Mouse (Mus musculus) limb, embryonic 12.5 days (tissue): ENCODE data around the gene Lad1. TPM values are rescaled to one million over a fixed set of nuclear protein-coding genes. Genes with fewer than 3 reads are reported as not detected.

Experiments
- ATAC-seq: fragments of 200-750 bp; cut with Nextera tagmentation; 2 replicates; pipeline ENCODE4 v1.8.0; 2017; ENCODE audit warnings: low read depth, moderate TSS enrichment; ENCODE audit not compliant: insufficient number of reproducible peaks, insufficient read depth, low FRiP score, low TSS enrichment
- H3K27ac ChIP-seq: fragments of 300-500 bp; sonication (generic); 2 replicates; pipeline ENCODE4 v1.5.1; 2016; ENCODE audit warnings: mild to moderate bottlenecking, moderate library complexity
- H3K27me3 ChIP-seq: fragments of 300-500 bp; sonication (generic); 2 replicates; pipeline ENCODE4 v1.6.1; 2016; ENCODE audit warnings: mild to moderate bottlenecking, moderate library complexity
- H3K36me3 ChIP-seq: fragments of 300-500 bp; sonication (generic); 2 replicates; pipeline ENCODE4 v1.6.1; 2016; ENCODE audit warnings: mild to moderate bottlenecking, moderate library complexity
- H3K4me1 ChIP-seq: fragments of 300-500 bp; sonication (generic); replicated peaks from 2 replicates; pipeline ENCODE4 v1.6.1; 2016
- H3K4me2 ChIP-seq: fragments of 300-500 bp; sonication (generic); 2 replicates; pipeline ENCODE4 v1.6.1; 2016; ENCODE audit warnings: mild to moderate bottlenecking, moderate library complexity
- H3K4me3 ChIP-seq: fragments of 300-500 bp; sonication (generic); replicated peaks from 2 replicates; pipeline ENCODE4 v1.5.1; 2016; ENCODE audit warnings: mild to moderate bottlenecking
- H3K9ac ChIP-seq: fragments of 300-500 bp; sonication (generic); replicated peaks from 2 replicates; pipeline ENCODE4 v1.6.1; 2016; ENCODE audit warnings: mild to moderate bottlenecking, moderate library complexity
- H3K9me3 ChIP-seq: fragments of 300-500 bp; sonication (generic); 2 replicates; pipeline ENCODE4 v1.6.1; 2016; ENCODE audit warnings: mild to moderate bottlenecking, moderate library complexity
- WGBS: fragments of 180-500 bp; shearing (Covaris S2); methylation state at CpG from one replicate; pipeline ENCODE4 v1.1.7; 2016; 5-methylcytosine and 5-hydroxymethylcytosine counted together
- polyA plus RNA-seq: library from polyadenylated mRNA; unstranded; fragments of >200 nt; fragmentation: Nextera tagmentation; extraction: Ambion mirVana; gene quantifications from 2 replicates; pipeline ENCODE4 v1.2.1, GENCODE M21; 2016

The Lad1 gene
- polyA plus RNA-seq, 1 experiment from 2014 or later, result 5.3 TPM

DNA sequence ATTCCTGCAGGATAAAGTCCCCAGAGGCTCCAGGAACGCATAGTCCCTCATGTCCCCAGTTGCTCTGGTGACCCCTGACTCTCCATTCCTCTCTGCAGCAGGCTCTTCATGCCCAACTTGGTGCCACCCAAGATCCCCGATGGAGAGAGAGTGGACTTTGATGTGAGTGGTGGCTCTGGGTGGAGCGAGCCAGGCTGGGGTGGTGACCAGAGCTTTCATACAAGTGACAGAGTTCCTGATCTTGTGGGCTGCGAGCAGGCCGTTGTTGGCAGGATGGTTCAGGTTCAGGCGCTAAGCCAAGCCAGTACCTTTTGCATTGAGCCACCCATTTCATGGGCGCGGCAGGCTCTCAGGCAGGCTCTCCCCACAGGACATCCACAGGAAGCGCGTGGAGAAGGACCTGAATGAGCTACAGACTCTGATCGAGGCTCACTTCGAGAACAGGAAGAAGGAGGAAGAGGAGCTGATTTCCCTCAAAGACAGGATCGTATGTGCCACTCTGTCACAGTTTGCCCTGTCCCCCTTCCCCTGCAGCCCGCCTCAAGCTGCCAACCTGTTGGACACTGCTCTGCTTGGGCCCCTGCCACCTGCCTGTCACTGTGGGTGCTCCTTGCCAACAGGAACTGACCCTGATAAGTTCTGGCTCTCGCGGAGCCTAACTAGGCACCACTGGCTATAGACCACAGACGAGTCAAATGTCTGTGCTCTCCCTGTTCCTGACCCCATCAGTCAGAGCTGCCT lies 29.4 kb downstream of the Lad1 start:
- Histone ChIP-seq H3K4me3 (no peak overlapping the region), H3K4me2 (no peak overlapping the region), H3K9me3 (no peaks in the 10 kb centered on the region), H3K9ac (no peak overlapping the region), H3K27ac (no peak overlapping the region), H3K27me3 (no peaks in the 10 kb centered on the region), H3K4me1 (peaks cover 11% of the 10 kb centered on the region), H3K36me3 (no peaks in the 10 kb centered on the region)
- WGBS, result 81% methylated on average over 17 of the region's 17 CpGs
- no peak for ATAC-seq

DNA sequence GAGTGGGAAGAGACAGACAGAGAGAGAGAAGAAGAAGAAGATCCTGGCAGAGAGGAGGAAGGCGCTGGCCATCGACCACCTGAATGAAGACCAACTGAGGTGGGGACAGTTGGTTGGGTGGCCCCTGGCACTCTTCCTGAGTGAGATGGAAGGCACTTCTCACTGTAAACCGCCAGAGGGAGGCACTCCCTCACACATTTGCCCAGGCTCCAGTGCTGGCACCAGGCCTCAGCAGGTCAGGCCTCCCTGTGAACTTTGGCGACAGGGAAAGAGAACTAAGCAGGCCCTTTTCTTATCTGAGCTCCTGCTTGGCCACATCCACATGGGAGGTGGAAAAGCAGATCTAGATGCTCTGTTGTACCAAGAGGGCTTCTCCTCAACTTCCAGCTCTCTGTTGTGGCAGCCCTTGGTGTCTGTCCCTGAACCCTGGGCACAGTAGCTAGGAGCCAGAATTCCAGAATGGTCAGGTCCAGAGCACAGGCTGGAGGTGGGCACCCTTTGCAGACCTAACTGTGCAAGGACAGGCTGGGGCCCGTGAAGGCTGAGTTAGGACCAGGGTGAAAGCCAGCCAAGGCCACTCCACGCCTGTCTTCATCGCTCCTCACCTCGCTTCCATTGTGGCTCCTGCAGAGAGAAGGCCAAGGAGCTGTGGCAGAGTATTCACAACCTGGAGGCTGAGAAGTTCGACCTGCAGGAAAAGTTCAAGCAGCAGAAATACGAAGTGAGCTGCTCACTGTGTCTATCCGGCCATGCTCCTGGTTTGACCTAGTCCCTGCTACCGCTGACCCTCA lies 32.5 kb downstream of the Lad1 start:
- WGBS, result 65% methylated on average over 12 of the region's 12 CpGs
- Histone ChIP-seq H3K9me3 (no peaks in the 10 kb centered on the region), H3K27ac (no peak overlapping the region), H3K4me2 (no peak overlapping the region), H3K4me3 (no peak overlapping the region), H3K36me3 (no peaks in the 10 kb centered on the region), H3K9ac (no peak overlapping the region), H3K27me3 (no peaks in the 10 kb centered on the region), H3K4me1 (peaks cover 11% of the 10 kb centered on the region)
- no peak for ATAC-seq

DNA sequence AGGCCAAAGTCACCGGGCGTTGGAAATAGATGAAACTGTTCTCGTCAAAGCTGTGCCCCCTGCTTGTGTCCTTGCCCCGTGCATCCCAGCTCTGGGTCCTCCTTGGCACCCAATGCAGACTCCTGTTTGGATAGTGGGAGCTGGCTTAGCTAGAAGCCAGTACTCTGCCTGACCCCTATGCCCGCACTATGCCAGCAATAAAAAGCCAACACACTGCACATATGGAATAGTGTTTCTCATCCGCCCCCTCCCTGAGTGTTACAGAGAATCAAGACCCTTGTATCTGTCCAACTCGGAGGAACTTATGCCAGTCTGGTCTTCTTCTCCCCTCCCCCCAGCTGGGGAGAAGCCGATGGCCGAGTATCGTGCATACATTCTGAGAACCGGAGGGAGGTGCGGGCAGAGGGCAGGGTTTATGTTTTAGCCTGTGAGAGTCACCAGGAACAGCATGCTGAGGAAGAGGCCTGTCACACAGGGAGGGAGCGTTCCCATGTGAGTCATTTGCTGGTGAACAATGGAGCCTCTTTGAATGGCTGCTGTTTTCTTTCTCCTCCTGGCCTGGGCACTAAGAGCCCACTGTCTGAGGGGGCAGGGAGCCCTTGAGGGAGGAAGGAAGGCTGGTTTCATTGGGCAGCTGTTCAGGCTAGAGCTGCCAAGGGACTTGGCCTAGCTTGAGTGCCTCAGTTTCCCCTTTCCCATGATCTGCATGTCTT lies 33.8 kb downstream of the Lad1 start:
- WGBS, result 67% methylated on average over 13 of the region's 13 CpGs
- Histone ChIP-seq H3K4me1 (peaks cover 11% of the 10 kb centered on the region), H3K27ac (no peak overlapping the region)

DNA sequence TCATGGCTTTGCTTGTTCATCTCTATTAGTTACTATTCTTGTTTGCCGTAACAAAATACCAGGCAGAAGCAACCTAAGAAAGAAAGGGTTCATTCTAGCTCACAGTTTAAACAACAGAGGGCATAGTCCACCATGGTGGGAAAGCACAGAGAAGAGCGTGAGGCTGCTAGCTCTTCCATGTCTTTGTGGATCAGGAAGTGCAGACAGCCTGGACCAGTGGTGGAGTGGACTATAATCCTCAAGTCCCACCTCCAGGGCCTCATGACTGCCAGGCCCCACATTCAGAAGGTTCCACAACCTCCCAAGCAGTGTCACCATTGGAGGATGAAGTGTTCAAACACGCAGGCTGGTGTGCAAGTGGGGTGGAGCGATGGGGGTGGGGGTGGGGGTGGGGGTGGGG lies 34.8 kb downstream of the Lad1 start:
- Histone ChIP-seq H3K9me3 (no peaks in the 10 kb centered on the region), H3K27ac (no peak overlapping the region), H3K4me1 (peaks cover 11% of the 10 kb centered on the region), H3K4me2 (no peak overlapping the region), H3K36me3 (no peaks in the 10 kb centered on the region), H3K27me3 (no peaks in the 10 kb centered on the region), H3K4me3 (no peak overlapping the region), H3K9ac (no peak overlapping the region)
- 94% methylated on average over 4 of the region's 4 CpGs for WGBS
- ATAC-seq, result no peak

More for the DNA sequence above, 33.8 kb downstream of the Lad1 start:
- Histone ChIP-seq H3K4me3 (no peak overlapping the region), H3K4me2 (no peak overlapping the region), H3K27me3 (no peaks in the 10 kb centered on the region), H3K9ac (no peak overlapping the region), H3K36me3 (no peaks in the 10 kb centered on the region), H3K9me3 (no peaks in the 10 kb centered on the region)
- no peak for ATAC-seq

DNA sequence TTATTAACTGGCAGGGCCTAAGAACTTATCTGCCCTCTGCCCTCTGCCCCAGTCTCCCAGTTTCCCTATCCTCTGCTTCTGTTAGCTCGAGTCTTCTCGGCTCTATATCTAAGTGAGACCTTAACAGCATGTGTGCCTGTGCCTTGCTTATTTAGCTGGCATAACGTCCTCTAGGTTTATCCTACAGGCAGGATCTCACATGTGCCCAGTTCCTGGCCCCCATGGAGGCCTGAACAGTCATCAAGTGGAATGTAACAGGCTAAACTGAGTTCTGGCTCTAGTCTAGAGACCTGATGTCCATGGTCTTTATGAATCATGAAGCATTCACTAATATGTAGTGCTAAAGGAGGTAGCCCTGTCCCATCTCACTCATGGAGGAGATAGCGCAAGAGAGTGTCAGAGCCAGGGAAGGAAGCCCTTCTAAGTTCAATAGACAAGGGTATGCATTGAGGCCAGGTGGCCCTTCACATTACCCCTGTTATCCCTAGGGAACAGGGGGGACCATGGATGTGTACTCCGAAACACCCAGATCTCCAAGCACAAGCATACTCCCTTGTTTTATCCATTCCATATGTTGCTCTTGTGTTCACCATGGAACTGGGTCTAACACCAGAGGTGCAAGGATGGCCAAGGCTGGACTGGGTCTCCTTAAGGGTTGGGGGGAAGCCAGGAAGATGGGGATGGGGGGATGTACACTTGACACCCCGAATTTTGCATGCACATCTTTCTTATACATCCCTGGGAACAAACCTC lies 36.4 kb downstream of the Lad1 start:
- H3K9me3 ChIP-seq, result no peaks in the 10 kb centered on the region
- no peak overlapping the region for H3K4me3 ChIP-seq
- no peak overlapping the region for H3K27ac ChIP-seq
- 77% methylated on average over 6 of the region's 6 CpGs for WGBS
- H3K36me3 ChIP-seq, result no peaks in the 10 kb centered on the region
- H3K4me2 ChIP-seq, result no peak overlapping the region
- no peak for ATAC-seq
- peaks cover 11% of the 10 kb centered on the region for H3K4me1 ChIP-seq
- no peak overlapping the region for H3K9ac ChIP-seq
- H3K27me3 ChIP-seq, result no peaks in the 10 kb centered on the region

DNA sequence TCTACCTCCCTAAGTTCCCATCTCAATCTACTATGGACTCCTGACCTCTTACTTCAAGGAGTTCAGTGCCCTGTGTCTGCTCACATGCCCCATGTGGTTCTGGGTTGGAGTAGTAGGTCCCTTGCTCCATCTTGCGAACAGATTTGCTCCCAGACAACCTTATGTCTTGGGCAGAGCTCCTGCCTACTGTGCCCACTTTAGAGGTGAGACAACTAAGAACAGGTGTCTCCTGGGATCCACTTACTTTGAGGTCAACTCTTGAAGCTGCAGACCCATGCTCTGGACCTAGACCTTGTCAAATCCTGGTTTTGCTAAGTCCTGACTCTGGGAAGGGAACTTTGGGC lies 36.9 kb downstream of the Lad1 start:
- WGBS, result 97% methylated on average over 1 of the region's 1 CpGs
- H3K9me3 ChIP-seq, result no peaks in the 10 kb centered on the region
- H3K4me2 ChIP-seq, result no peak overlapping the region
- H3K9ac ChIP-seq, result no peak overlapping the region
- H3K27me3 ChIP-seq, result no peaks in the 10 kb centered on the region
- no peak overlapping the region for H3K4me3 ChIP-seq
- no peak overlapping the region for H3K27ac ChIP-seq
- no peak for ATAC-seq
- H3K4me1 ChIP-seq, result peaks cover 11% of the 10 kb centered on the region
- no peaks in the 10 kb centered on the region for H3K36me3 ChIP-seq

DNA sequence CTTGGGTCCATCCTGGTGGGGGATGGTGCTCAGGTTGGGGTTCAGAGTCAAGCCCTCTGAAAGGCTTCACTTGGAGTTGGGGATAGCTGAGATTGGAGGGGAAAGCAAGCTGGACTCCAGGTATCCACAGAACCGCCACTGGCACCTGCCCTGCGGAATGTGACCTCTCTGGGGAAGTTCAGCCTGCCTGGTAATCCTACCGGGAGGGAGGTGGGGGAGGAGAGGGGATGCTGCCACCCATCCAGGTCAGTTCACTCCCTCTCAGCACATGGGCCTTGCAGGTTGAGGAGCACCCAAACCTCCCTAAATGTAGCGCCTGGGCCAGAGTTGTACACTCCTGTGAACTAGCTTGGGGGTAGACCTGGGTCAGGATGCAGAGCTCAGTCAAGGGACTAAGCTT lies 37.7 kb downstream of the Lad1 start:
- H3K27ac ChIP-seq, result no peak overlapping the region
- no peak for ATAC-seq
- H3K9me3 ChIP-seq, result no peaks in the 10 kb centered on the region
- no peaks in the 10 kb centered on the region for H3K36me3 ChIP-seq
- H3K27me3 ChIP-seq, result no peaks in the 10 kb centered on the region; the same call in 1 of the 2 replicates
- H3K4me1 ChIP-seq, result peaks cover 11% of the 10 kb centered on the region
- H3K4me3 ChIP-seq, result no peak overlapping the region
- no peak overlapping the region for H3K9ac ChIP-seq
- WGBS, result 61% methylated on average over 4 of the region's 4 CpGs
- H3K4me2 ChIP-seq, result no peak overlapping the region

DNA sequence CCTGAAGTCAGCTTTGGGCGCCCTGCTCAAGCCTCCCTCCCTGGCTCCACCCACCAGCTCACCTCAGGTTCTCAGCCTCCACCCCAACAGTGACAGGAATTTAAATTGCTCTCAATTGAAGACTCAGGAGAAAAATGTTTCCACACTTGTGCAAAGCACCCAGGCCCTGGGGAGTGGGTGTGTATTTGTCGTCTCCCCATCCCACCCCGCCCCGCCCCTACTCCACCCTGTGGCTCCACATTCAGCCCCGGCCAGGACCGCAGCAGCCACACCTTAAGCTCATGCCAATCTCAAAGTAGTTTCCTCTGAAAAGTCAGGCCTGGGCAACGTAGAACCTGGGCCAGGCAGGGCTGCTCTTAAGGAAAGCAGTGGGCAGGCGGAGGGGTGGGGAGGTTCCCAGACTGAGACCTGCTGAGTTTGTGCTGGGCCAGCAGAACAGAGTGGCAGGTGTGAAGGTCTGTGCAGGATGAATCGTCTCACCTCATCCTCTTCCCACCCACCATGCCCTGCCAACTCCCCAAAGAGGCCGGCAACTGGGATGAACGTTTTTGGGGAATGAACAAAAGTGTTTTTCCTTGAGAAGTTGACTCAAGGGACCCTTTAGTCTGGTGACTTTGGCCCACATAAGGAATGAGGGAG lies 38.9 kb downstream of the Lad1 start:
- 55% methylated on average over 11 of the region's 11 CpGs for WGBS
- H3K4me3 ChIP-seq, result no peak overlapping the region
- no peaks in the 10 kb centered on the region for H3K9me3 ChIP-seq
- no peak overlapping the region for H3K27ac ChIP-seq
- H3K4me2 ChIP-seq, result no peak overlapping the region
- H3K9ac ChIP-seq, result no peak overlapping the region
- peaks cover 6% of the 10 kb centered on the region for H3K4me1 ChIP-seq
- ATAC-seq, result no peak; the same call in 1 of the 2 replicates
- no peaks in the 10 kb centered on the region for H3K36me3 ChIP-seq
- H3K27me3 ChIP-seq, result no peaks in the 10 kb centered on the region; the same call in 1 of the 2 replicates

DNA sequence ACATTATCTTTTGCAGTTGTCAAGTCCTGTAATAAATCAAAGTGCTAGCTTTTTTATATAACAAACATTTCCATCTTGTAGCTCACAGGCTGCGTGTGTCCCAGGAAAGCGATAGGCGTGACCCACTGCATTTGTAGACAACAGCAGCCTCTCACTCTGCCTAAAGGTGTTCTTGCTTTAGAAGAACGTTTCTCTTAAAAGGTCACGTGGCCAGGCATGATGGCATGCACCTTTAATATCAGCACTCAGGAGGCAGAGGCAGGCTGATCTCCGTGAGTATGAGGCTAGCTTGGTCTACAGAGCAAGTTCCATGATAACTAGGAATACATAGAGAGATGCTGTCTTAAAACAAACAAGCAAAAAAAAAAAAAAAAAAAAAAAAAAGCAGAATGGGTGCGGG lies 40.1 kb downstream of the Lad1 start:
- Histone ChIP-seq H3K9ac (no peak overlapping the region), H3K36me3 (no peaks in the 10 kb centered on the region), H3K27ac (no peak overlapping the region), H3K9me3 (no peaks in the 10 kb centered on the region), H3K27me3 (no peaks in the 10 kb centered on the region; the same call in 1 of the 2 replicates), H3K4me1 (no peaks in the 10 kb centered on the region), H3K4me2 (no peak overlapping the region), H3K4me3 (no peak overlapping the region)
- 93% methylated on average over 7 of the region's 7 CpGs for WGBS
- ATAC-seq, result no peak

DNA sequence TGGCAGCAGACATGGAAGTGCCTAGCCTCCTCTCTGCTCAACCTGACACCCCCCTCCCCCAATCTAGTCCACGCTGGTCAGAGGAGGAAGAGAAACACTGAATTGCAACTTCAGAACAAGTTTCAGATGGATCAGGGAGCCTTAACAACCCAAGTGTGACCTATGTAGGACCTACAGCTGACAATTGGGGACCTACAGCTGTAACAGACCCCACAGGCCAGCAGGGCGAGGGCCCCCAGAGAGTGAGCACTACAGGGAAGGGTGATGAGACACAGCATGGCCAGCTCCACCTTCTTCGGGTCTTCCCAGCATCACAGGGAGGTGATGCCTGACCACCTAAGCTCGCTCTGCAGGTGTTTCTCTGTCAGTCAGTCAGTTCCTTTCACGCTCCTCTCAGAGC lies 42.7 kb downstream of the Lad1 start:
- 58% methylated on average over 5 of the region's 5 CpGs for WGBS
- Histone ChIP-seq H3K9ac (no peak overlapping the region), H3K27ac (no peak overlapping the region), H3K27me3 (peaks cover 4% of the 10 kb centered on the region), H3K4me2 (no peak overlapping the region), H3K4me3 (no peak overlapping the region), H3K9me3 (no peaks in the 10 kb centered on the region), H3K4me1 (no peaks in the 10 kb centered on the region), H3K36me3 (no peaks in the 10 kb centered on the region)
- no peak for ATAC-seq
